Mouse (Mus musculus) E14TG2a.4 (cell line): ENCODE results near the gene Atrnl1.

Experiments used
- CTCF ChIP-seq: conservative IDR thresholded peaks from 2 replicates; pipeline ENCODE4 v1.5.1; 2014; ENCODE audit warnings: low read length
- NANOG ChIP-seq: IDR thresholded peaks from 2 replicates; pipeline ENCODE4 v1.6.1; 2014; ENCODE audit warnings: borderline replicate concordance, low read length, mixed read lengths
- POU5F1 ChIP-seq: IDR thresholded peaks from 2 replicates; pipeline ENCODE4 v1.6.1; 2014; ENCODE audit warnings: low read length, borderline replicate concordance

DNA sequence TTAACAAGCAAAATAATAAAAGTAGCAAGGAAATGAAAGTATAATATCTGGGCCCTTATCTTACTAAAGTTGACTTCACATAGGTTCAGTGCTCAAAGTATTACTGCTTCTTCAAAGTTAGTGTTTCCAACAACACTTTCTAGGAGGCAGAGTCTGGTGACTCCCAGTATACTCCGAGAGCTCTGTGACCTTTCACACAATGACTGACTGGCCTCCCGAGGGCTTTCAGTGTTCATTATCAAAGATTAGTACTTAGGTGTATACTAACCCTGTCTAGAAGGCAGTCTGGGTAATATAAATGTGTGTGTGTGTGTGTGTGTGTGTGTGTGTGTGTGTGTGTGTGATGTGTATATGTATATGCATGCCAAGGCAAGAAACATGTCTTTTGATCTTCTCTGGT, 332.5 kb downstream of the Atrnl1 start:
- TF ChIP-seq CTCF, result no peak
- TF ChIP-seq POU5F1, result no peak
- no peak for TF ChIP-seq NANOG
